Mouse (Mus musculus) CH12.LX (cell line): ENCODE results near the gene Fbxo10. TPM values are rescaled to one million over a fixed set of nuclear protein-coding genes. Genes with fewer than 3 reads are reported as not detected.

Experiments
- DNase-seq: peaks from one replicate; pipeline ENCODE4 v3.0.0-alpha.2; 2013; ENCODE audit errors: extremely low read depth
- H3K27ac ChIP-seq: 2 replicates; pipeline ENCODE4 v1.5.1; 2012; ENCODE audit warnings: low read depth, mild to moderate bottlenecking, control low read depth, moderate library complexity; ENCODE audit not compliant: insufficient read depth
- H3K27me3 ChIP-seq: replicated peaks from 2 replicates; pipeline ENCODE3; 2012; ENCODE audit warnings: inconsistent platforms
- H3K36me3 ChIP-seq, 2 experiments: replicated peaks in 1 of 2; 2 replicates each; pipeline versions ENCODE3 to v1.6.1; 2012; ENCODE audit warnings: inconsistent platforms in 1 of 2, low read length in 1 of 2, mild to moderate bottlenecking in 1 of 2, mixed read lengths in 1 of 2, moderate library complexity in 1 of 2; ENCODE audit not compliant: control insufficient read depth in 1 of 2, insufficient read depth in 1 of 2
- H3K4me1 ChIP-seq, 2 experiments: 2 replicates each; pipeline ENCODE4 v1.6.1; 2012; ENCODE audit warnings: inconsistent platforms in 1 of 2, moderate library complexity in 1 of 2; ENCODE audit not compliant: insufficient read depth in 2 of 2, control insufficient read depth in 1 of 2
- H3K4me2 ChIP-seq: 2 replicates; pipeline ENCODE4 v1.6.1; 2012; ENCODE audit warnings: low read depth, mild to moderate bottlenecking, control low read depth; ENCODE audit not compliant: poor library complexity, insufficient read depth, severe bottlenecking
- H3K4me3 ChIP-seq, 3 experiments: fragments of 150-350 bp in 1 of 3; sonication (generic) in 1 of 3; replicated peaks in 1 of 3; 2 replicates each; pipeline versions ENCODE3 to v1.5.1; 2011 to 2012; ENCODE audit warnings: low read depth in 2 of 3, low read length in 2 of 3, mild to moderate bottlenecking in 2 of 3, moderate library complexity in 2 of 3, control low read depth in 1 of 3, improper control_type of control experiment in 1 of 3, inconsistent platforms in 1 of 3, mixed read lengths in 1 of 3; ENCODE audit not compliant: poor library complexity in 1 of 3
- H3K79me2 ChIP-seq: replicated peaks from 2 replicates; pipeline ENCODE4 v1.6.1; 2012; ENCODE audit warnings: mild to moderate bottlenecking, moderate library complexity; ENCODE audit not compliant: control insufficient read depth, poor library complexity, insufficient read depth, severe bottlenecking; ENCODE audit errors: extremely low read depth
- H3K9ac ChIP-seq: 2 replicates; pipeline ENCODE4 v1.6.1; 2012; ENCODE audit warnings: low read depth, mild to moderate bottlenecking, control low read depth, moderate library complexity; ENCODE audit not compliant: insufficient read depth
- H3K9me3 ChIP-seq: replicated peaks from 2 replicates; pipeline ENCODE3; 2012; ENCODE audit warnings: low read length, inconsistent platforms, mixed read lengths
- BHLHE40 ChIP-seq: IDR thresholded peaks from 2 replicates; pipeline ENCODE4 v1.6.1; 2011; ENCODE audit warnings: mild to moderate bottlenecking, low read depth, low read length, improper control_type of control experiment
- ELF1 ChIP-seq: IDR thresholded peaks from 2 replicates; pipeline ENCODE4 v1.6.1; 2014; ENCODE audit warnings: low read depth, mild to moderate bottlenecking, inconsistent platforms, low read length, improper control_type of control experiment
- IRF4 ChIP-seq: IDR thresholded peaks from 2 replicates; pipeline ENCODE4 v1.6.1; 2014; ENCODE audit warnings: low read depth, mild to moderate bottlenecking, inconsistent platforms, low read length, improper control_type of control experiment
- JUN ChIP-seq: IDR thresholded peaks from 2 replicates; pipeline ENCODE4 v1.6.1; 2011; ENCODE audit warnings: low read depth, mild to moderate bottlenecking, low read length, improper control_type of control experiment, moderate library complexity; ENCODE audit not compliant: insufficient read depth
- JUND ChIP-seq: conservative IDR thresholded peaks from 2 replicates; pipeline ENCODE4 v1.6.1; 2011; ENCODE audit warnings: low read depth, low read length, improper control_type of control experiment
- KAT2A ChIP-seq: IDR thresholded peaks from 2 replicates; pipeline ENCODE4 v1.6.1; 2012; ENCODE audit warnings: low read length, improper control_type of control experiment, inconsistent platforms; ENCODE audit not compliant: insufficient replicate concordance
- POLR2A ChIP-seq: IDR thresholded peaks from 2 replicates; pipeline ENCODE4 v1.6.1; 2011; ENCODE audit warnings: low read depth, mild to moderate bottlenecking, improper control_type of control experiment, low read length
- RAD21 ChIP-seq: IDR thresholded peaks from 2 replicates; pipeline ENCODE4 v1.6.1; 2011; ENCODE audit warnings: low read depth, mild to moderate bottlenecking, low read length, improper control_type of control experiment, moderate library complexity
- TCF12 ChIP-seq: IDR thresholded peaks from 2 replicates; pipeline ENCODE4 v1.6.1; 2014; ENCODE audit warnings: low read depth, mild to moderate bottlenecking, inconsistent platforms, low read length, improper control_type of control experiment
- UBTF ChIP-seq: IDR thresholded peaks from 2 replicates; pipeline ENCODE4 v1.6.1; 2012; ENCODE audit warnings: low read depth, mild to moderate bottlenecking, inconsistent platforms, low read length, improper control_type of control experiment, moderate library complexity
- USF2 ChIP-seq: conservative IDR thresholded peaks from 2 replicates; pipeline ENCODE4 v1.6.1; 2011; ENCODE audit warnings: low read depth, low read length, improper control_type of control experiment
- ZKSCAN1 ChIP-seq: IDR thresholded peaks from 2 replicates; pipeline ENCODE4 v1.6.1; 2012; ENCODE audit warnings: low read depth, inconsistent platforms, low read length, improper control_type of control experiment, borderline replicate concordance
- ZMIZ1 ChIP-seq: IDR thresholded peaks from 2 replicates; pipeline ENCODE4 v1.6.1; 2012; ENCODE audit warnings: low read depth, mild to moderate bottlenecking, inconsistent platforms, low read length, improper control_type of control experiment
- dilution Hi-C: fragments of 300-500 bp; cut with MboI; formaldehyde crosslinking; loops from 2 replicates; pipeline ENCODE4 v1.14.3; 2020; ENCODE audit warnings: low sequenced_read_pairs; ENCODE audit not compliant: extremely low pct_unique_long_range_greater_than_20kb, extremely low pct_ligation_motif_present
- in situ Hi-C: fragments of 300-500 bp; cut with MboI; formaldehyde crosslinking; loops from 3 replicates; pipeline ENCODE4 v1.14.3; 2019; ENCODE audit warnings: low sequenced_read_pairs, low pct_ligation_motif_present, low pct_unique_long_range_greater_than_20kb, mixed read lengths
- polyA plus RNA-seq: library from polyadenylated mRNA; unstranded; fragments of >175 nt; gene quantifications from 2 replicates; pipeline ENCODE4 v1.2.1, GENCODE M21; 2012; ENCODE audit warnings: low read depth; ENCODE audit not compliant: insufficient read length
- total RNA-seq, 2 experiments: library from RNA; depleted of rRNA; stranded (reverse); fragments of 300-350 nt in 1 of 2; fragments of >200 nt in 1 of 2; gene quantifications; 2 replicates each; pipeline ENCODE4 v1.2.3; 2012 to 2014

Gene Fbxo10
- total and polyA plus RNA-seq, 3 experiments: 0.39 to 1.4 (median 0.64) TPM

- no peaks in the 10 kb centered on the region for H3K36me3 ChIP-seq
- in situ Hi-C loops: no loop called here
- no peak for DNase-seq
- H3K4me2 ChIP-seq: no peak overlapping the region
- no peaks in the 10 kb centered on the region for H3K79me2 ChIP-seq
- no peak overlapping the region for H3K9ac ChIP-seq
- no peak overlapping the region for H3K27ac ChIP-seq
- TF ChIP-seq ELF1 (no peak), POLR2A (no peak), TCF12 (no peak), BHLHE40 (no peak), ZKSCAN1 (no peak)
- dilution Hi-C loops: no loop called here
- H3K9me3 ChIP-seq: no peaks in the 10 kb centered on the region
- H3K4me1 ChIP-seq: peaks cover 3 to 19% of the 10 kb centered on the region in 2 experiments
- H3K27me3 ChIP-seq: no peaks in the 10 kb centered on the region
- H3K4me3 ChIP-seq: no peak overlapping the region
These were observed 12.0 kb downstream of the Fbxo10 start for GRCm38 (mm10) chr4:45072261-45072973.

GRCm38 (mm10) chr4:45067742-45068141 is 16.7 kb downstream of the Fbxo10 start:
- Histone ChIP-seq H3K9ac (no peak overlapping the region), H3K79me2 (no peaks in the 10 kb centered on the region), H3K4me1 (peaks cover 3 to 39% of the 10 kb centered on the region in 2 experiments), H3K4me3 (no peak overlapping the region), H3K4me2 (no peak overlapping the region), H3K9me3 (no peaks in the 10 kb centered on the region), H3K27ac (no peak overlapping the region), H3K27me3 (no peaks in the 10 kb centered on the region), H3K36me3 (no peaks in the 10 kb centered on the region)
- TF ChIP-seq ZMIZ1 (no peak), KAT2A (no peak), USF2 (no peak), IRF4 (0 out of 2 replicates have a peak, but pooled peaks have one; percentile 6), UBTF (no peak), RAD21 (no peak), JUND (0 out of 2 replicates have a peak, but pooled peaks have one; percentile 2), JUN (no peak)
- dilution Hi-C loops (no loop called here), in situ Hi-C loops (no loop called here)
- peak; percentile 57 for DNase-seq
